Mouse (Mus musculus) ovary, postnatal 14 days (tissue): ENCODE data around the gene Hus1.

Source experiments
- DNase-seq: peaks from one replicate; pipeline ENCODE4 v3.0.0; 2022; ENCODE audit warnings: low spot score

Hus1 gene

GRCm38 (mm10) chr11:8978154-8978553, 32.8 kb downstream of the Hus1 start:
- no peak for DNase-seq

- no peak for DNase-seq
These were observed 37.8 kb downstream of the Hus1 start, which contains the start of gene Pkd1l1 for GRCm38 (mm10) chr11:8973166-8973565. TSS of gene Pkd1l1 (minus strand) at chr11:8973266.

- no peak for DNase-seq
These were observed 38.9 kb downstream of the Hus1 start for GRCm38 (mm10) chr11:8972093-8972492.

- no peak for DNase-seq
These were observed 40.5 kb downstream of the Hus1 start for GRCm38 (mm10) chr11:8970509-8970908.

- DNase-seq, result no peak
These were observed 42.9 kb downstream of the Hus1 start for GRCm38 (mm10) chr11:8968094-8968493.

GRCm38 (mm10) chr11:8958572-8958971, 52.4 kb downstream of the Hus1 start:
- no peak for DNase-seq

GRCm38 (mm10) chr11:8958108-8958507, 52.9 kb downstream of the Hus1 start:
- DNase-seq, result no peak

- no peak for DNase-seq
These were observed 54.0 kb downstream of the Hus1 start for GRCm38 (mm10) chr11:8957023-8957422.

GRCm38 (mm10) chr11:8955678-8956077, 55.3 kb downstream of the Hus1 start:
- DNase-seq, result peak; percentile 11

GRCm38 (mm10) chr11:8949765-8950430, 61.1 kb downstream of the Hus1 start:
- no peak for DNase-seq

GRCm38 (mm10) chr11:8948871-8949270, 62.1 kb downstream of the Hus1 start:
- DNase-seq, result no peak

- DNase-seq, result no peak
These were observed 66.9 kb downstream of the Hus1 start for GRCm38 (mm10) chr11:8944114-8944513.
